Mouse (Mus musculus): Measurements from ENCODE around the gene Klhdc7a. TPM values are rescaled to one million over a fixed set of nuclear protein-coding genes. Genes with fewer than 3 reads are reported as not detected.

Klhdc7a gene
- polyA plus RNA-seq, 1 experiment = 0.19 TPM

- no peak for TF ChIP-seq POLR2A (IDR thresholded peaks at IDR 0.05; ENCODE audit: low read depth, low read length)
- TF ChIP-seq CTCF (IDR thresholded peaks at IDR 0.05; ENCODE audit: borderline replicate concordance, insufficient read depth, low read length) = no peak
- Histone ChIP-seq H3K4me1 (ENCODE audit: control insufficient read depth, insufficient read depth, low read length) (no peaks in the 10 kb centered on the region), H3K4me3 (ENCODE audit: insufficient read depth, low read length) (no peak overlapping the region), H3K27ac (ENCODE audit: insufficient read depth, low read length) (no peak overlapping the region)
Observed at GRCm38 (mm10) chr4:139935557-139935956, 32.3 kb downstream of the Klhdc7a start.

DNA sequence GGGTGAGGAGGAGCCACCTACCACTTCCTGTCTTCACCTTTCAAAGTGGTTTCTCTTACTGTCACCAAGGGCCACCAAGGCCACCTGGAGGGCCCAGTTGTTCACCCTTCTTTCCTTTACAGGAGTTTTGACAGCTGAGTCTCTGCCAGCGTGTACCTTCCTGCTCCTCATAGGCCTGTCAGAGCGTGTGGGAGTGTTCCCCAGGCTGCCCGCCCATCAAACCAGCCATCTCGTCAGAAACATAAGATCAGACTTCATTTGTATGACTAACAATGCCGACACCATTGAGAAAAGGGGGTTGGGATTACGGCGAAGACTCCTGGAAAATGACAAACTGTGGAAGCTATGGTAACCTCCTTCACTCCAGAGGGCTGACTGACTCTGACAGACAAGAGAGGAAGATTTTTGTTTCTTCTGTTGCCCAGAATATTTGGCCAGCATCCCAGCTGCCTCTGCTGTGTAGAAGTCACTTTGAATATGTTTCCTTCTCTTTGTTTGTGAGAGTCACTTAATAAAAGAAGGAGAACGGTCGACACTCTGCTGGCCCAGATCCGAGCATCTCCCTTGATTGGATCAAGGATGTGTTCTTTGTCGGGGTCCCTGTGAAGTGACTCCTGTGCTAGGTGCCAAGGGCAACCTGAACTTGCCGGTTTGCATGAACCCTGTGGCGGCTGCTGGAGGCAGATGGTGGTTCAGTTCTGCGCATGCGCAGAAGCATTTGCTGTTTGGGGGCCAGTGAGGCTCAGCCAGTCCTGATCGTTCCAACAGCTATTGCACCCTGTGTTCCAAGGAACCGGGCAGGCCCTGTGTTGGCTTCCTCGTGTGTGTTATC is 34.6 kb downstream of the Klhdc7a start:
- no peaks in the 10 kb centered on the region for H3K4me1 ChIP-seq (ENCODE audit: control insufficient read depth, insufficient read depth, low read length)
- no peak overlapping the region for H3K4me3 ChIP-seq (ENCODE audit: insufficient read depth, low read length)
- no peak overlapping the region for H3K27ac ChIP-seq (ENCODE audit: insufficient read depth, low read length)
- TF ChIP-seq CTCF (IDR thresholded peaks at IDR 0.05; ENCODE audit: borderline replicate concordance, insufficient read depth, low read length) = no peak
- no peak for TF ChIP-seq POLR2A (IDR thresholded peaks at IDR 0.05; ENCODE audit: low read depth, low read length)

DNA sequence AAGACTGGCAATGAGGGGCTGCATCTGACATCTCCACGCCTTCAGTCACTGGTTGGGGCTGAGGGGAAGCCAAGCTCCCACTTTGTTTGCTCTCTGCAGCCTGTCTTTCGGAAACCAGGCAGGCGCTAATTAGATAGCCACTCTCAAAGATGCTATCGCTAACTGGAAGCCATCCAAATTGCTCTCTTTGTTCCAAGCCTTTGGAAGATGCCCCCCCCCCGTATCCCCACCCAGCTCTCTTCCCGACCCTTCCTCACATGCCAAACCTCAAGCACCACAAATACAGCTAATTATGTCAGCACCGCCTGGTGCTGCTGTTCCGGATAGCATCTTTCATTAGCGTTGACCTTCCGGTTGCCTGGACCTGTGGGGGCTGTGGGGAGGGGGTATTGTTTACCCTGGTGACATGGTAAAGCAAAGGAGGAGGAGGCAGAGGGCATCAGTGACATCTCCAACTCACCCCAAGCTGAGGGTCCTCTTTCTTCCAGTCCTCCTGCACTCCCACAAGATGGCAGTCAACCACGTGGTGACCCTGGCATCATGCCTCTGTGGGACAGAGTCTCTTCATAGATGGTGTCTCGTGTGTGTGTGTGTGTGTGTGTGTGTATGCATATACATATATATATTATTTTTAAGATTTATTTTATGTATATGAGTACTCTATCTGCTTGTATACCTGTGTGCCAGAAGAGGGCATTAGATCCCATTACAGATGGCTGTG is 35.9 kb downstream of the Klhdc7a start:
- no peak for TF ChIP-seq CTCF (IDR thresholded peaks at IDR 0.05; ENCODE audit: borderline replicate concordance, insufficient read depth, low read length)
- Histone ChIP-seq H3K4me1 (ENCODE audit: control insufficient read depth, insufficient read depth, low read length) (no peaks in the 10 kb centered on the region), H3K27ac (ENCODE audit: insufficient read depth, low read length) (no peak overlapping the region), H3K4me3 (ENCODE audit: insufficient read depth, low read length) (no peak overlapping the region)

DNA sequence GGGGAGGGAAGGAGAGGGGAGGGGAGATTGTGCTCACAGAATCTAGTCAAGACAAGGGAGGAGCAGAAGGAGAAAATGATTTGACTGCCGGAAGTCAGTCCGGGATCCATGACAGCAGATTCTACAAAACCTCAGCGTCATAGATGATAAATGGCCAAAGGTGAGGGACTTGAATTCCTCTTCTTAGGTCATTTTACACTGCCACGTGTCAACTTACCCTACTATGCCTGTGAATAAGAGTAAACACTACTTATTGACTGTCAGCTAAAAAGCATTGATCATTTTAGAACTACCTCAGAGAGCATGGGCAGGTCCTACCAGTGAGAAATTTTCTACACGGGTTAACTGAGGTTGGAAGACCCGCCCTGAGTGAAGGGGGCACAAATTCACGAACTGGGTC is 36.9 kb downstream of the Klhdc7a start:
- no peak for TF ChIP-seq POLR2A (IDR thresholded peaks at IDR 0.05; ENCODE audit: low read depth, low read length)
- no peak for TF ChIP-seq CTCF (IDR thresholded peaks at IDR 0.05; ENCODE audit: borderline replicate concordance, insufficient read depth, low read length)
- Histone ChIP-seq H3K4me3 (ENCODE audit: insufficient read depth, low read length) (no peak overlapping the region), H3K4me1 (ENCODE audit: control insufficient read depth, insufficient read depth, low read length) (no peaks in the 10 kb centered on the region), H3K27ac (ENCODE audit: insufficient read depth, low read length) (no peak overlapping the region)

GRCm38 (mm10) chr4:139926161-139926561 is 41.7 kb downstream of the Klhdc7a start:
- TF ChIP-seq CTCF (IDR thresholded peaks at IDR 0.05; ENCODE audit: borderline replicate concordance, insufficient read depth, low read length) = no peak
- no peak for TF ChIP-seq POLR2A (IDR thresholded peaks at IDR 0.05; ENCODE audit: low read depth, low read length)
- H3K27ac ChIP-seq (ENCODE audit: insufficient read depth, low read length) = no peak overlapping the region
- H3K4me1 ChIP-seq (ENCODE audit: control insufficient read depth, insufficient read depth, low read length) = no peaks in the 10 kb centered on the region; the same call in 1 of the 2 replicates
- no peak overlapping the region for H3K4me3 ChIP-seq (ENCODE audit: insufficient read depth, low read length)

GRCm38 (mm10) chr4:139925275-139926160 is 42.3 kb downstream of the Klhdc7a start:
- H3K4me3 ChIP-seq (ENCODE audit: insufficient read depth, low read length) = no peak overlapping the region
- no peaks in the 10 kb centered on the region; the same call in 1 of the 2 replicates for H3K4me1 ChIP-seq (ENCODE audit: control insufficient read depth, insufficient read depth, low read length)
- TF ChIP-seq CTCF (IDR thresholded peaks at IDR 0.05; ENCODE audit: borderline replicate concordance, insufficient read depth, low read length) (no peak), POLR2A (IDR thresholded peaks at IDR 0.05; ENCODE audit: low read depth, low read length) (no peak)
- H3K27ac ChIP-seq (ENCODE audit: insufficient read depth, low read length) = no peak overlapping the region

GRCm38 (mm10) chr4:139916731-139917130 is 51.1 kb downstream of the Klhdc7a start:
- Histone ChIP-seq H3K4me3 (ENCODE audit: insufficient read depth, low read length) (no peak overlapping the region), H3K27ac (ENCODE audit: insufficient read depth, low read length) (no peak overlapping the region), H3K4me1 (ENCODE audit: control insufficient read depth, insufficient read depth, low read length) (no peaks in the 10 kb centered on the region)
- TF ChIP-seq POLR2A (IDR thresholded peaks at IDR 0.05; ENCODE audit: low read depth, low read length) = no peak
- TF ChIP-seq CTCF (IDR thresholded peaks at IDR 0.05; ENCODE audit: borderline replicate concordance, insufficient read depth, low read length) = no peak

Other genes starting within 250 kb of the Klhdc7a start
- gene Pax7, start 134.5 kb downstream of the Klhdc7a start, polyA plus RNA-seq (2011; ENCODE audit: insufficient read length, low read depth, missing spikeins) = 0.38 and 0.51 TPM in 2 replicates

Measured in embryonic fibroblast, embryonic 13.5 days (primary cell).